Mouse (Mus musculus) erythroblast, embryonic 14.5 days (primary cell): ENCODE data around the gene Eprs.

ENCODE experiments used
- GATA1 ChIP-seq: IDR thresholded peaks from 2 replicates; pipeline ENCODE4 v1.6.1; 2012; ENCODE audit warnings: low read length, inconsistent platforms, mixed read lengths
- TAL1 ChIP-seq: IDR thresholded peaks from 3 replicates; pipeline ENCODE4 v1.6.1; 2012; ENCODE audit warnings: low read length, inconsistent platforms, mixed read lengths

GRCm38 (mm10) chr1:185472730-185473129 lies 109.9 kb downstream of the Eprs start:
- TF ChIP-seq TAL1, result no peak; the same call in 2 of the 3 replicates
- TF ChIP-seq GATA1, result no peak
